Mouse (Mus musculus) stomach, embryonic 14.5 days (tissue): ENCODE measurements at regions not wholly inside any gene's neighbourhood (a gene's known extent, or its start where the extent isn't known, plus 50 kb on each side); places are given as distances from the start of the nearest gene placed in this dataset.

Source experiments
- ATAC-seq: fragments of 200-750 bp; cut with Nextera tagmentation; 2 replicates; pipeline ENCODE4 v1.8.0; 2017; ENCODE audit warnings: low read depth, moderate TSS enrichment; ENCODE audit not compliant: insufficient number of reproducible peaks, insufficient read depth, low FRiP score
- H3K27ac ChIP-seq: fragments of 300-500 bp; sonication (generic); 2 replicates; pipeline ENCODE4 v1.5.1; 2014; ENCODE audit warnings: mild to moderate bottlenecking, low read length, moderate library complexity, mixed read lengths
- H3K27me3 ChIP-seq: fragments of 300-500 bp; sonication (generic); 2 replicates; pipeline ENCODE4 v1.6.1; 2014; ENCODE audit warnings: low read length, control low read depth, mixed read lengths; ENCODE audit not compliant: control insufficient read depth, insufficient read depth
- H3K36me3 ChIP-seq: fragments of 300-500 bp; sonication (generic); 2 replicates; pipeline ENCODE4 v1.6.1; 2014; ENCODE audit warnings: mild to moderate bottlenecking, control low read depth, low read length, moderate library complexity, mixed read lengths; ENCODE audit not compliant: control insufficient read depth, insufficient read depth
- H3K4me1 ChIP-seq: fragments of 300-500 bp; sonication (generic); 2 replicates; pipeline ENCODE4 v1.6.1; 2014; ENCODE audit warnings: low read length, control low read depth, mixed read lengths; ENCODE audit not compliant: control insufficient read depth, insufficient read depth
- H3K4me2 ChIP-seq: fragments of 300-500 bp; sonication (generic); replicated peaks from 2 replicates; pipeline ENCODE4 v1.6.1; 2014; ENCODE audit warnings: low read depth, low read length, control low read depth
- H3K4me3 ChIP-seq: fragments of 300-500 bp; sonication (generic); 2 replicates; pipeline ENCODE4 v1.5.1; 2014; ENCODE audit warnings: low read depth, low read length, control low read depth
- H3K9ac ChIP-seq: fragments of 300-500 bp; sonication (generic); replicated peaks from 2 replicates; pipeline ENCODE4 v1.6.1; 2014; ENCODE audit warnings: low read depth, mild to moderate bottlenecking, control low read depth, low read length, moderate library complexity, mixed read lengths
- H3K9me3 ChIP-seq: fragments of 300-500 bp; sonication (generic); 2 replicates; pipeline ENCODE4 v1.6.1; 2016; ENCODE audit warnings: low read depth, low read length, control low read depth; ENCODE audit not compliant: control insufficient read depth
- WGBS: fragments of 180-500 bp; shearing (Covaris S2); extraction: QIAGEN DNeasy Blood & Tissue Kit; methylation state at CpG from one replicate; pipeline ENCODE4 v1.1.7; 2014; 5-methylcytosine and 5-hydroxymethylcytosine counted together

GRCm38 (mm10) chr2:78656668-78657067 is 211.3 kb upstream of the Ube2e3 start:
- Histone ChIP-seq H3K9me3 (no peaks in the 10 kb centered on the region), H3K9ac (no peak overlapping the region), H3K36me3 (no peaks in the 10 kb centered on the region), H3K4me3 (no peak overlapping the region), H3K27ac (no peak overlapping the region), H3K4me2 (no peak overlapping the region), H3K4me1 (no peaks in the 10 kb centered on the region), H3K27me3 (no peaks in the 10 kb centered on the region)
- WGBS, result 80% methylated on average over 2 of the region's 2 CpGs
- ATAC-seq, result no peak

- no peak overlapping the region for H3K27ac ChIP-seq
- no peaks in the 10 kb centered on the region for H3K9me3 ChIP-seq
- no peaks in the 10 kb centered on the region for H3K27me3 ChIP-seq
- no peaks in the 10 kb centered on the region for H3K36me3 ChIP-seq
- 68% methylated on average over 7 of the region's 7 CpGs for WGBS
- no peaks in the 10 kb centered on the region for H3K4me1 ChIP-seq
- no peak overlapping the region for H3K4me2 ChIP-seq
- no peak overlapping the region for H3K4me3 ChIP-seq
- ATAC-seq, result no peak
- no peak overlapping the region for H3K9ac ChIP-seq
Observed at GRCm38 (mm10) chr2:78655156-78655855, 212.6 kb upstream of the Ube2e3 start.

- WGBS, result 19% methylated on average over 2 of the region's 2 CpGs
- H3K4me1 ChIP-seq, result no peaks in the 10 kb centered on the region
- ATAC-seq, result no peak
- H3K4me2 ChIP-seq, result no peak overlapping the region
- no peak overlapping the region for H3K9ac ChIP-seq
- no peak overlapping the region for H3K27ac ChIP-seq
- no peaks in the 10 kb centered on the region for H3K27me3 ChIP-seq
- no peak overlapping the region for H3K4me3 ChIP-seq
- no peaks in the 10 kb centered on the region for H3K9me3 ChIP-seq
- H3K36me3 ChIP-seq, result no peaks in the 10 kb centered on the region
Observed at GRCm38 (mm10) chr2:78651549-78651948, 216.4 kb upstream of the Ube2e3 start.

- Histone ChIP-seq H3K4me2 (no peak overlapping the region), H3K9ac (no peak overlapping the region), H3K27me3 (no peaks in the 10 kb centered on the region), H3K9me3 (no peaks in the 10 kb centered on the region), H3K36me3 (no peaks in the 10 kb centered on the region), H3K4me3 (no peak overlapping the region), H3K27ac (no peak overlapping the region), H3K4me1 (no peaks in the 10 kb centered on the region)
- ATAC-seq, result no peak
- WGBS, result 64% methylated on average over 6 of the region's 6 CpGs
Observed at GRCm38 (mm10) chr2:78640361-78640760, 227.6 kb upstream of the Ube2e3 start.

GRCm38 (mm10) chr2:78625264-78625663 is 242.7 kb upstream of the Ube2e3 start:
- H3K27me3 ChIP-seq, result no peaks in the 10 kb centered on the region
- no peaks in the 10 kb centered on the region for H3K4me1 ChIP-seq
- ATAC-seq, result no peak
- no peak overlapping the region for H3K4me3 ChIP-seq
- 78% methylated on average over 4 of the region's 4 CpGs for WGBS
- no peak overlapping the region for H3K9ac ChIP-seq
- H3K4me2 ChIP-seq, result no peak overlapping the region
- H3K27ac ChIP-seq, result no peak overlapping the region
- H3K36me3 ChIP-seq, result no peaks in the 10 kb centered on the region
- H3K9me3 ChIP-seq, result no peaks in the 10 kb centered on the region

GRCm38 (mm10) chr2:78606388-78606787 is 261.5 kb upstream of the Ube2e3 start:
- H3K4me1 ChIP-seq, result no peaks in the 10 kb centered on the region
- no peak overlapping the region for H3K4me3 ChIP-seq
- no peak overlapping the region for H3K27ac ChIP-seq
- ATAC-seq, result no peak
- no peak overlapping the region for H3K9ac ChIP-seq
- no peaks in the 10 kb centered on the region for H3K36me3 ChIP-seq
- H3K27me3 ChIP-seq, result no peaks in the 10 kb centered on the region
- H3K9me3 ChIP-seq, result no peaks in the 10 kb centered on the region
- no peak overlapping the region for H3K4me2 ChIP-seq

- Histone ChIP-seq H3K27ac (no peak overlapping the region), H3K27me3 (no peaks in the 10 kb centered on the region), H3K4me1 (no peaks in the 10 kb centered on the region), H3K4me3 (no peak overlapping the region), H3K9me3 (no peaks in the 10 kb centered on the region), H3K4me2 (no peak overlapping the region), H3K36me3 (no peaks in the 10 kb centered on the region), H3K9ac (no peak overlapping the region)
- WGBS, result 85% methylated on average over 2 of the region's 2 CpGs
- ATAC-seq, result no peak
Observed at GRCm38 (mm10) chr2:78600753-78601152, 267.2 kb upstream of the Ube2e3 start.

- no peak overlapping the region for H3K4me2 ChIP-seq
- H3K27ac ChIP-seq, result no peak overlapping the region
- H3K4me1 ChIP-seq, result no peaks in the 10 kb centered on the region
- no peaks in the 10 kb centered on the region for H3K27me3 ChIP-seq
- 85% methylated on average over 8 of the region's 8 CpGs for WGBS
- no peaks in the 10 kb centered on the region for H3K36me3 ChIP-seq
- no peak overlapping the region for H3K4me3 ChIP-seq
- H3K9me3 ChIP-seq, result no peaks in the 10 kb centered on the region
- H3K9ac ChIP-seq, result no peak overlapping the region
- no peak for ATAC-seq
Observed at GRCm38 (mm10) chr2:78598039-78598438, 269.9 kb upstream of the Ube2e3 start.

- Histone ChIP-seq H3K4me2 (no peak overlapping the region), H3K4me3 (no peak overlapping the region), H3K4me1 (no peaks in the 10 kb centered on the region), H3K27me3 (no peaks in the 10 kb centered on the region), H3K9me3 (no peaks in the 10 kb centered on the region), H3K9ac (no peak overlapping the region), H3K36me3 (no peaks in the 10 kb centered on the region), H3K27ac (no peak overlapping the region)
- 58% methylated on average over 2 of the region's 2 CpGs for WGBS
- no peak for ATAC-seq
Observed at GRCm38 (mm10) chr2:78596251-78596650, 271.7 kb upstream of the Ube2e3 start.
